Mouse (Mus musculus): ENCODE measurements around the gene Prpf39. TPM values are rescaled to one million over a fixed set of nuclear protein-coding genes. Genes with fewer than 3 reads are reported as not detected.

Gene Prpf39
- total RNA-seq (2014; rRNA removed) (27.2 and 28.9 TPM in 2 replicates), polyA plus RNA-seq (2015; fragmentation: Nextera tagmentation; extraction: Ambion mirVana) (36.9 and 39.2 TPM in 2 replicates)

GRCm38 (mm10) chr12:65036190-65036870 lies at the start of gene Prpf39:
Gene Prpf39, plus strand, starts transcription at chr12:65036333.
- Histone ChIP-seq H3K36me3 (ENCODE audit: insufficient read depth, low read length) (no peaks in the 10 kb centered on the region), H3K4me3 (ENCODE audit: low read length) (peak within 1 kb of the TSS; percentile 95), H3K9me3 (ENCODE audit: low read length) (no peaks in the 10 kb centered on the region), H3K27ac (peak within 1 kb of the TSS; percentile 85), H3K4me1 (ENCODE audit: insufficient read depth, low read length) (peaks cover 14% of the 10 kb centered on the region; the same call in 1 of the 2 replicates), H3K4me2 (ENCODE audit: low read depth, low read length) (peak within 1 kb of the TSS; percentile 72), H3K27me3 (ENCODE audit: insufficient read depth, low read length) (no peaks in the 10 kb centered on the region), H3K9ac (replicated peaks; ENCODE audit: low read length) (peak within 1 kb of the TSS; percentile 88)
- 0% methylated on average over 64 of the region's 65 CpGs for WGBS
- ATAC-seq (peak; percentile 96), DNase-seq (ENCODE audit: low spot score) (peak; percentile 97)
- no peak for TF ChIP-seq CTCF (IDR thresholded peaks at IDR 0.05; ENCODE audit: low read depth)

GRCm38 (mm10) chr12:65007725-65008124 lies 28.4 kb upstream of the Prpf39 start:
- Histone ChIP-seq H3K36me3 (ENCODE audit: insufficient read depth, low read length) (peaks cover 39% of the 10 kb centered on the region), H3K4me2 (ENCODE audit: low read depth, low read length) (no peak overlapping the region)

GRCm38 (mm10) chr12:65022842-65023241 lies 13.3 kb upstream of the Prpf39 start:
- H3K36me3 ChIP-seq (ENCODE audit: insufficient read depth, low read length), result no peaks in the 10 kb centered on the region; the same call in 1 of the 2 replicates
- DNase-seq (ENCODE audit: low spot score) (no peak), ATAC-seq (no peak)
- no peak overlapping the region for H3K27ac ChIP-seq
- H3K9me3 ChIP-seq (ENCODE audit: low read length), result no peaks in the 10 kb centered on the region
- no peak overlapping the region for H3K9ac ChIP-seq (replicated peaks; ENCODE audit: low read length)
- 97% methylated on average over 6 of the region's 6 CpGs for WGBS
- no peak overlapping the region for H3K4me2 ChIP-seq (ENCODE audit: low read depth, low read length)
- no peak overlapping the region for H3K4me3 ChIP-seq (ENCODE audit: low read length)
- no peaks in the 10 kb centered on the region for H3K27me3 ChIP-seq (ENCODE audit: insufficient read depth, low read length)
- no peak for TF ChIP-seq CTCF (IDR thresholded peaks at IDR 0.05; ENCODE audit: low read depth)
- H3K4me1 ChIP-seq (ENCODE audit: insufficient read depth, low read length), result no peaks in the 10 kb centered on the region

More at GRCm38 (mm10) chr12:65007725-65008124, 28.4 kb upstream of the Prpf39 start:
- no peak for DNase-seq (ENCODE audit: low spot score)
- Histone ChIP-seq H3K9ac (replicated peaks; ENCODE audit: low read length) (no peak overlapping the region), H3K9me3 (ENCODE audit: low read length) (no peaks in the 10 kb centered on the region), H3K4me1 (ENCODE audit: insufficient read depth, low read length) (no peaks in the 10 kb centered on the region), H3K27ac (no peak overlapping the region), H3K27me3 (ENCODE audit: insufficient read depth, low read length) (no peaks in the 10 kb centered on the region), H3K4me3 (ENCODE audit: low read length) (no peak overlapping the region)
- TF ChIP-seq CTCF (IDR thresholded peaks at IDR 0.05; ENCODE audit: low read depth), result no peak
- no peak for ATAC-seq
- 93% methylated on average over 3 of the region's 3 CpGs for WGBS

GRCm38 (mm10) chr12:65035839-65036189 lies 319 bp upstream of the Prpf39 start:
- no peak for TF ChIP-seq CTCF (IDR thresholded peaks at IDR 0.05; ENCODE audit: low read depth)
- Histone ChIP-seq H3K27me3 (ENCODE audit: insufficient read depth, low read length) (no peaks in the 10 kb centered on the region), H3K36me3 (ENCODE audit: insufficient read depth, low read length) (no peaks in the 10 kb centered on the region), H3K4me3 (ENCODE audit: low read length) (peak overlapping the region; percentile 95), H3K9me3 (ENCODE audit: low read length) (no peaks in the 10 kb centered on the region), H3K4me1 (ENCODE audit: insufficient read depth, low read length) (peaks cover 14% of the 10 kb centered on the region; the same call in 1 of the 2 replicates), H3K9ac (replicated peaks; ENCODE audit: low read length) (peak overlapping the region; percentile 88; the same call in 1 of the 2 replicates), H3K27ac (no peak overlapping the region), H3K4me2 (ENCODE audit: low read depth, low read length) (peak overlapping the region; percentile 72)
- no peak for ATAC-seq
- DNase-seq (ENCODE audit: low spot score), result no peak
- WGBS, result 39% methylated on average over 8 of the region's 8 CpGs

- Histone ChIP-seq H3K4me1 (ENCODE audit: insufficient read depth, low read length) (peaks cover 14% of the 10 kb centered on the region; the same call in 1 of the 2 replicates), H3K27ac (no peak overlapping the region), H3K9ac (replicated peaks; ENCODE audit: low read length) (peak overlapping the region; percentile 88), H3K4me3 (ENCODE audit: low read length) (peak overlapping the region; percentile 95), H3K9me3 (ENCODE audit: low read length) (no peaks in the 10 kb centered on the region), H3K4me2 (ENCODE audit: low read depth, low read length) (peak overlapping the region; percentile 72), H3K36me3 (ENCODE audit: insufficient read depth, low read length) (no peaks in the 10 kb centered on the region), H3K27me3 (ENCODE audit: insufficient read depth, low read length) (no peaks in the 10 kb centered on the region)
- 13% methylated on average over 18 of the region's 18 CpGs for WGBS
- DNase-seq (ENCODE audit: low spot score) (peak; percentile 57), ATAC-seq (peak; percentile 36)
- TF ChIP-seq CTCF (IDR thresholded peaks at IDR 0.05; ENCODE audit: low read depth), result no peak
These were observed 886 bp downstream of the Prpf39 start for GRCm38 (mm10) chr12:65036892-65037545.

GRCm38 (mm10) chr12:65037546-65037937 lies 1.4 kb downstream of the Prpf39 start:
- no peaks in the 10 kb centered on the region for H3K9me3 ChIP-seq (ENCODE audit: low read length)
- H3K4me1 ChIP-seq (ENCODE audit: insufficient read depth, low read length), result peaks cover 14% of the 10 kb centered on the region; the same call in 1 of the 2 replicates
- H3K27ac ChIP-seq, result no peak overlapping the region
- no peaks in the 10 kb centered on the region for H3K27me3 ChIP-seq (ENCODE audit: insufficient read depth, low read length)
- peak overlapping the region; percentile 72 for H3K4me2 ChIP-seq (ENCODE audit: low read depth, low read length)
- no peaks in the 10 kb centered on the region for H3K36me3 ChIP-seq (ENCODE audit: insufficient read depth, low read length)
- peak overlapping the region; percentile 95 for H3K4me3 ChIP-seq (ENCODE audit: low read length)
- peak overlapping the region; percentile 88; the same call in 1 of the 2 replicates for H3K9ac ChIP-seq (replicated peaks; ENCODE audit: low read length)
- 43% methylated on average over 4 of the region's 4 CpGs for WGBS
- no peak for TF ChIP-seq CTCF (IDR thresholded peaks at IDR 0.05; ENCODE audit: low read depth)
- ATAC-seq (no peak), DNase-seq (ENCODE audit: low spot score) (no peak)

Measured in hindbrain, postnatal 0 days (tissue).